Mouse (Mus musculus) forebrain, embryonic 16.5 days (tissue): ENCODE results near the gene Tmem184b. TPM values are rescaled to one million over a fixed set of nuclear protein-coding genes. Genes with fewer than 3 reads are reported as not detected.

Experiments
- ATAC-seq: fragments of 200-750 bp; cut with Nextera tagmentation; 2 replicates; pipeline ENCODE4 v1.8.0; 2017; ENCODE audit warnings: mild to moderate bottlenecking, moderate library complexity
- H3K27ac ChIP-seq: fragments of 300-500 bp; sonication (generic); 2 replicates; pipeline ENCODE4 v1.5.1; 2014; ENCODE audit warnings: low read length, control low read depth
- H3K27me3 ChIP-seq: fragments of 300-500 bp; sonication (generic); replicated peaks from 2 replicates; pipeline ENCODE4 v1.6.1; 2014; ENCODE audit warnings: low read length; ENCODE audit not compliant: control insufficient read depth, insufficient read depth
- H3K36me3 ChIP-seq: fragments of 300-500 bp; sonication (generic); 2 replicates; pipeline ENCODE4 v1.6.1; 2014; ENCODE audit not compliant: control insufficient read depth, insufficient read depth
- H3K4me1 ChIP-seq: fragments of 300-500 bp; sonication (generic); replicated peaks from 2 replicates; pipeline ENCODE4 v1.6.1; 2014; ENCODE audit warnings: low read length; ENCODE audit not compliant: control insufficient read depth, insufficient read depth
- H3K4me2 ChIP-seq: fragments of 300-500 bp; sonication (generic); 2 replicates; pipeline ENCODE4 v1.6.1; 2014; ENCODE audit warnings: mild to moderate bottlenecking, low read length, control low read depth
- H3K4me3 ChIP-seq: fragments of 300-500 bp; sonication (generic); replicated peaks from 2 replicates; pipeline ENCODE4 v1.5.1; 2014; ENCODE audit warnings: mild to moderate bottlenecking, low read length, control low read depth
- H3K9ac ChIP-seq: fragments of 300-500 bp; sonication (generic); replicated peaks from 2 replicates; pipeline ENCODE4 v1.6.1; 2014; ENCODE audit warnings: low read depth, low read length, control low read depth
- H3K9me3 ChIP-seq: fragments of 300-500 bp; sonication (generic); 2 replicates; pipeline ENCODE4 v1.6.1; 2016; ENCODE audit warnings: low read length; ENCODE audit not compliant: control insufficient read depth
- WGBS: fragments of 180-500 bp; shearing (Covaris S2); extraction: QIAGEN DNeasy Blood & Tissue Kit; methylation state at CpG from one replicate; pipeline ENCODE4 v1.1.7; 2014; 5-methylcytosine and 5-hydroxymethylcytosine counted together
- polyA plus RNA-seq: library from polyadenylated mRNA; unstranded; fragments of >200 nt; fragmentation: Nextera tagmentation; extraction: Ambion mirVana; gene quantifications from 2 replicates; pipeline ENCODE4 v1.2.1, GENCODE M21; 2015

The Tmem184b gene
- polyA plus RNA-seq, 1 experiment from 2014 or later = 43.4 TPM

DNA sequence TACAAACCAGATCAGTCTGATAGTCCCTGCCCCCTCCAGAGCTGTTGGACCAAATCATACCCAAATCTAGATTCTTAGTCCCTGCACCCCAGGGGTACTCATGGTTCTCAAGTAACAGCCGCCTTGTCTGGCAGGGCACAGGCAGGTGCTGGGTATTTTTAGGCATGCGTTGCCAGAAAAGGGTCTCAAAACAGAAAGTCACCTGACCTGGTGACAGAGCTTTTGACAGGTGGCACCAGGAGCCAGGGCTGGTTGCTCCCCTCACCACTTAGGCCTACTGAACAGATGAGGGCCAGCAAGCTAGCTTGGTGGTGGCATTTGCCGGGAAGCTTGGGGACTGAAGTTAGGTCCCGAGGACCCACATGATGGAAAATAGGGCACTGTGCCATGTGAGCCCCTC is 3.2 kb upstream of the Tmem184b start:
- H3K4me3 ChIP-seq = no peak overlapping the region
- H3K27ac ChIP-seq = no peak overlapping the region
- H3K36me3 ChIP-seq = no peaks in the 10 kb centered on the region
- no peak for ATAC-seq
- no peaks in the 10 kb centered on the region for H3K27me3 ChIP-seq
- no peak overlapping the region for H3K4me2 ChIP-seq
- H3K4me1 ChIP-seq = peaks cover 15% of the 10 kb centered on the region
- H3K9me3 ChIP-seq = no peaks in the 10 kb centered on the region
- 87% methylated on average over 4 of the region's 4 CpGs for WGBS
- H3K9ac ChIP-seq = no peak overlapping the region

GRCm38 (mm10) chr15:79404277-79404676 is 908 bp upstream of the Tmem184b start:
- WGBS = 72% methylated on average over 1 of the region's 1 CpGs
- Histone ChIP-seq H3K4me2 (no peak overlapping the region), H3K9ac (no peak overlapping the region), H3K4me3 (no peak overlapping the region), H3K27me3 (no peaks in the 10 kb centered on the region), H3K9me3 (no peaks in the 10 kb centered on the region), H3K27ac (no peak overlapping the region), H3K36me3 (no peaks in the 10 kb centered on the region), H3K4me1 (peaks cover 35% of the 10 kb centered on the region)
- no peak for ATAC-seq

DNA sequence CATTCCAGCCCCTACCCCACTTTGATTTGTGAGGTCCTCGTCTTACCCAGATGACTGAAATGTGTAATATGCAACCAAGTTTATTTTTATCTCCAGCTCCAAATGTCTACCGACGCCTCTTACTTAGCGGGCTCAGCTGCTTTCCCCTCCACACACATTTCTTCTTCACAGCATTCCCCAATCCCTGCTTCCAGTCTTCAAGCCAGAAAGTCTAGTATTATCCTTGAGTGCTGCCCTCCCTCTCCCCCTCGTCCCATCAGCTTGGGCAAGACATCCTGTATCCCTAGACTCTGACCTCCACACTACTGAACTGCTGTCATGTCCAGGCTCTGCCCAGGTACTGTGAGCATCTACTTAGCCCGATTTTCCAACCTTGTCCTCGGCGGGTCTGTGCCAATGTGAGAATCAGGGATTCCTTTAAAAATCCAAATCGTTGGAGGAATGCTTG is 418 bp upstream of the Tmem184b start:
- no peaks in the 10 kb centered on the region for H3K9me3 ChIP-seq
- H3K4me3 ChIP-seq = peak overlapping the region; percentile 72
- ATAC-seq = 0 out of 2 replicates have a peak, but pooled peaks have one; percentile 16
- whole genome bisulfite sequencing = 19% methylated on average over 9 of the region's 9 CpGs
- H3K4me2 ChIP-seq = peak overlapping the region; percentile 86
- no peaks in the 10 kb centered on the region for H3K27me3 ChIP-seq
- H3K27ac ChIP-seq = no peak overlapping the region; the same call in 1 of the 2 replicates
- no peaks in the 10 kb centered on the region for H3K36me3 ChIP-seq
- peaks cover 35% of the 10 kb centered on the region for H3K4me1 ChIP-seq
- peak overlapping the region; percentile 82 for H3K9ac ChIP-seq

DNA sequence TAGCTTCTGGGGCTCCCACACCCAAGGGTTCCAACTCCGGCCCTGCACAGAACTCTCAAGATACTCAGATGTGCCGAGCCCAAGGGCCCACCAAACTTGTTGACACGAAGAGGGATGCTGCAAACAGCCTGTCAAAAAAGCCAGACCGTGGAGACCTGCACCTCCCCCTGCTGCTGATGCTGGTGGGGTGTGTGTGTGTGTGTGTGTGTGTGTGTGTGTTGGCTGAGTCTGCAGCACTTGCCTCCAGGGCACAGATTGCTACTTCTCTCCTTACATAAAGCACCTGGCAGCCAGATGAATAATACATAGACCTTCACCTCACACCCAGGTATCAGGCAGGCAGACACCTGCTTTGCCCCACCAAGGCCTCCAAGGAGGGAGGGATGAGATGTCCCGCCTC is 1.2 kb downstream of the Tmem184b start:
- Histone ChIP-seq H3K36me3 (no peaks in the 10 kb centered on the region), H3K4me2 (peak overlapping the region; percentile 86), H3K9me3 (no peaks in the 10 kb centered on the region), H3K4me1 (peaks cover 35% of the 10 kb centered on the region), H3K4me3 (peak overlapping the region; percentile 72), H3K27me3 (no peaks in the 10 kb centered on the region), H3K27ac (no peak overlapping the region), H3K9ac (peak overlapping the region; percentile 82)
- no peak; the same call in 1 of the 2 replicates for ATAC-seq
- WGBS = 14% methylated on average over 5 of the region's 5 CpGs

DNA sequence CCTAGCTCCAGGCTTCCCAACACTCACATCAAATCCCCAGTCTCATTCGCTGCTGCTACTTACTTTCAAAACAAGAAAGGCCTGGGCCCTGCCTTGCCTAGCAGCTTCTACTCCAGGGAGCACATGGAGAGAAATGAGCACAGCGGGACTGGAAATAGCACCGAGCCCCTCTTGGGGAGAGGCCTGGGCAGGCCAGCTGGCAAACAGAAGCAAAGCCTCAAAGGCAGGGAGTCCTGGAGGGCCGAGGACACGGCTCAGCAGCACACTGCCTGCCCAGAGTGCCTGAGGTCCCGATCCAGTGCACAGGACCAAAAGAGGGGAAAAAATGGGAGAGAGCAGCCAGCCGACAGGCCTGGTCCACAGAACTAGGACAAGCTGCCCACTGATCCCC is 2.4 kb downstream of the Tmem184b start:
- no peak overlapping the region for H3K27ac ChIP-seq
- H3K4me1 ChIP-seq = peaks cover 35% of the 10 kb centered on the region
- no peak overlapping the region for H3K4me2 ChIP-seq
- H3K36me3 ChIP-seq = no peaks in the 10 kb centered on the region
- no peak overlapping the region for H3K9ac ChIP-seq
- no peak overlapping the region for H3K4me3 ChIP-seq
- no peaks in the 10 kb centered on the region for H3K27me3 ChIP-seq
- no peaks in the 10 kb centered on the region for H3K9me3 ChIP-seq
- ATAC-seq = no peak
- 55% methylated on average over 6 of the region's 7 CpGs for WGBS

- no peak overlapping the region for H3K4me3 ChIP-seq
- H3K4me1 ChIP-seq = peaks cover 35% of the 10 kb centered on the region
- no peaks in the 10 kb centered on the region for H3K27me3 ChIP-seq
- no peak for ATAC-seq
- H3K9ac ChIP-seq = no peak overlapping the region
- no peak overlapping the region for H3K4me2 ChIP-seq
- WGBS = 84% methylated on average over 6 of the region's 6 CpGs
- no peaks in the 10 kb centered on the region for H3K36me3 ChIP-seq
- H3K27ac ChIP-seq = no peak overlapping the region
- no peaks in the 10 kb centered on the region for H3K9me3 ChIP-seq
Measured at GRCm38 (mm10) chr15:79400134-79400974, 3.0 kb downstream of the Tmem184b start.

- Histone ChIP-seq H3K9me3 (no peaks in the 10 kb centered on the region), H3K4me3 (no peak overlapping the region), H3K9ac (no peak overlapping the region), H3K4me1 (peaks cover 35% of the 10 kb centered on the region), H3K27ac (no peak overlapping the region), H3K4me2 (no peak overlapping the region), H3K27me3 (no peaks in the 10 kb centered on the region), H3K36me3 (no peaks in the 10 kb centered on the region)
- ATAC-seq = no peak
- WGBS = 82% methylated on average over 14 of the region's 14 CpGs
Measured at GRCm38 (mm10) chr15:79399231-79400052, 3.9 kb downstream of the Tmem184b start.

- Histone ChIP-seq H3K9ac (no peak overlapping the region), H3K36me3 (no peaks in the 10 kb centered on the region), H3K4me1 (peaks cover 24% of the 10 kb centered on the region), H3K27ac (no peak overlapping the region), H3K27me3 (no peaks in the 10 kb centered on the region), H3K9me3 (no peaks in the 10 kb centered on the region), H3K4me2 (no peak overlapping the region), H3K4me3 (no peak overlapping the region)
- ATAC-seq = no peak
- WGBS = 87% methylated on average over 11 of the region's 11 CpGs
Measured at GRCm38 (mm10) chr15:79396736-79397135, 6.6 kb downstream of the Tmem184b start.

GRCm38 (mm10) chr15:79395281-79395680 is 8.1 kb downstream of the Tmem184b start:
- 81% methylated on average over 6 of the region's 6 CpGs for WGBS
- Histone ChIP-seq H3K9ac (no peak overlapping the region), H3K27me3 (no peaks in the 10 kb centered on the region), H3K4me2 (no peak overlapping the region), H3K4me3 (no peak overlapping the region), H3K9me3 (no peaks in the 10 kb centered on the region), H3K36me3 (no peaks in the 10 kb centered on the region), H3K4me1 (peaks cover 13% of the 10 kb centered on the region), H3K27ac (no peak overlapping the region)
- ATAC-seq = no peak
